Mouse (Mus musculus): ENCODE data around the gene Usp2. TPM values are rescaled to one million over a fixed set of nuclear protein-coding genes. Genes with fewer than 3 reads are reported as not detected.

Usp2 gene
- polyA plus RNA-seq, 1 experiment: 6.6 TPM

GRCm38 (mm10) chr9:44129633-44130032 lies 62.8 kb downstream of the Usp2 start:
- peaks cover 10% of the 10 kb centered on the region for H3K4me1 ChIP-seq (ENCODE audit: control insufficient read depth, insufficient read depth, low read length)
- peak overlapping the region; percentile 11; the same call in 1 of the 2 replicates for H3K4me3 ChIP-seq (ENCODE audit: insufficient read depth, low read length)
- TF ChIP-seq POLR2A (IDR thresholded peaks at IDR 0.05; ENCODE audit: low read depth, low read length) (no peak), CTCF (IDR thresholded peaks at IDR 0.05; ENCODE audit: borderline replicate concordance, insufficient read depth, low read length) (no peak)
- H3K27ac ChIP-seq (ENCODE audit: insufficient read depth, low read length): peak overlapping the region; percentile 93

GRCm38 (mm10) chr9:44130034-44130433 lies 63.2 kb downstream of the Usp2 start:
- H3K4me1 ChIP-seq (ENCODE audit: control insufficient read depth, insufficient read depth, low read length): peaks cover 10% of the 10 kb centered on the region
- H3K4me3 ChIP-seq (ENCODE audit: insufficient read depth, low read length): peak overlapping the region; percentile 11; the same call in 1 of the 2 replicates
- TF ChIP-seq CTCF (IDR thresholded peaks at IDR 0.05; ENCODE audit: borderline replicate concordance, insufficient read depth, low read length) (no peak), POLR2A (IDR thresholded peaks at IDR 0.05; ENCODE audit: low read depth, low read length) (peak; percentile 66)

GRCm38 (mm10) chr9:44130581-44131275 lies 63.9 kb downstream of the Usp2 start:
- Histone ChIP-seq H3K27ac (ENCODE audit: insufficient read depth, low read length) (peak overlapping the region; percentile 91), H3K4me1 (ENCODE audit: control insufficient read depth, insufficient read depth, low read length) (peaks cover 10% of the 10 kb centered on the region), H3K4me3 (ENCODE audit: insufficient read depth, low read length) (no peak overlapping the region)
- TF ChIP-seq CTCF (IDR thresholded peaks at IDR 0.05; ENCODE audit: borderline replicate concordance, insufficient read depth, low read length): no peak
- no peak for TF ChIP-seq POLR2A (IDR thresholded peaks at IDR 0.05; ENCODE audit: low read depth, low read length)

More at GRCm38 (mm10) chr9:44130034-44130433, 63.2 kb downstream of the Usp2 start:
- peak overlapping the region; percentile 93 for H3K27ac ChIP-seq (ENCODE audit: insufficient read depth, low read length)

GRCm38 (mm10) chr9:44131276-44131590 lies 64.4 kb downstream of the Usp2 start:
- Histone ChIP-seq H3K4me1 (ENCODE audit: control insufficient read depth, insufficient read depth, low read length) (peaks cover 8% of the 10 kb centered on the region), H3K4me3 (ENCODE audit: insufficient read depth, low read length) (no peak overlapping the region), H3K27ac (ENCODE audit: insufficient read depth, low read length) (no peak overlapping the region; the same call in 1 of the 2 replicates)
- no peak for TF ChIP-seq CTCF (IDR thresholded peaks at IDR 0.05; ENCODE audit: borderline replicate concordance, insufficient read depth, low read length)
- no peak for TF ChIP-seq POLR2A (IDR thresholded peaks at IDR 0.05; ENCODE audit: low read depth, low read length)

- Histone ChIP-seq H3K27ac (ENCODE audit: insufficient read depth, low read length) (no peak overlapping the region), H3K4me3 (ENCODE audit: insufficient read depth, low read length) (no peak overlapping the region), H3K4me1 (ENCODE audit: control insufficient read depth, insufficient read depth, low read length) (peaks cover 6% of the 10 kb centered on the region; the same call in 1 of the 2 replicates)
- TF ChIP-seq CTCF (IDR thresholded peaks at IDR 0.05; ENCODE audit: borderline replicate concordance, insufficient read depth, low read length): no peak
- no peak for TF ChIP-seq POLR2A (IDR thresholded peaks at IDR 0.05; ENCODE audit: low read depth, low read length)
Observed at GRCm38 (mm10) chr9:44132200-44132599, 65.4 kb downstream of the Usp2 start.

- Histone ChIP-seq H3K27ac (ENCODE audit: insufficient read depth, low read length) (peak overlapping the region; percentile 10; the same call in 1 of the 2 replicates), H3K4me1 (ENCODE audit: control insufficient read depth, insufficient read depth, low read length) (peaks cover 6% of the 10 kb centered on the region; the same call in 1 of the 2 replicates), H3K4me3 (ENCODE audit: insufficient read depth, low read length) (peak overlapping the region; percentile 39; the same call in 1 of the 2 replicates)
- no peak for TF ChIP-seq CTCF (IDR thresholded peaks at IDR 0.05; ENCODE audit: borderline replicate concordance, insufficient read depth, low read length)
- TF ChIP-seq POLR2A (IDR thresholded peaks at IDR 0.05; ENCODE audit: low read depth, low read length): no peak
Observed at GRCm38 (mm10) chr9:44133287-44133686, 66.5 kb downstream of the Usp2 start.

- Histone ChIP-seq H3K4me3 (ENCODE audit: insufficient read depth, low read length) (peak within 1 kb of the TSS; percentile 85), H3K27ac (ENCODE audit: insufficient read depth, low read length) (peak within 1 kb of the TSS; percentile 60; the same call in 1 of the 2 replicates), H3K4me1 (ENCODE audit: control insufficient read depth, insufficient read depth, low read length) (peaks cover 6% of the 10 kb centered on the region; the same call in 1 of the 2 replicates)
- peak; percentile 91 for TF ChIP-seq POLR2A (IDR thresholded peaks at IDR 0.05; ENCODE audit: low read depth, low read length)
- no peak for TF ChIP-seq CTCF (IDR thresholded peaks at IDR 0.05; ENCODE audit: borderline replicate concordance, insufficient read depth, low read length)
Observed at GRCm38 (mm10) chr9:44134101-44134850, 67.5 kb downstream of the Usp2 start, which contains the start of gene Mcam. Mcam (plus strand) TSS chr9:44134469.

- TF ChIP-seq CTCF (IDR thresholded peaks at IDR 0.05; ENCODE audit: borderline replicate concordance, insufficient read depth, low read length) (no peak), POLR2A (IDR thresholded peaks at IDR 0.05; ENCODE audit: low read depth, low read length) (0 out of 2 replicates have a peak, but pooled peaks have one; percentile 5)
- Histone ChIP-seq H3K4me3 (ENCODE audit: insufficient read depth, low read length) (peak overlapping the region; percentile 85), H3K27ac (ENCODE audit: insufficient read depth, low read length) (peak overlapping the region; percentile 60; the same call in 1 of the 2 replicates), H3K4me1 (ENCODE audit: control insufficient read depth, insufficient read depth, low read length) (0 out of 2 replicates have a peak, but pooled peaks cover 3% of the 10 kb centered on the region)
Observed at GRCm38 (mm10) chr9:44134851-44135730, 68.3 kb downstream of the Usp2 start.
